Mouse (Mus musculus): ENCODE data around the gene Dedd. TPM values are rescaled to one million over a fixed set of nuclear protein-coding genes. Genes with fewer than 3 reads are reported as not detected.
A peak's percentile ranks its signal among the peaks of the same experiment; 100 is the strongest.
"Not testable (repeated sequence)": the region's sequence is repeated elsewhere in the genome, so short reads cannot be mapped to it uniquely, and the experiment has no call there.

The Dedd gene
- polyA plus RNA-seq, 1 experiment from 2014 or later, result 45.1 TPM

DNA sequence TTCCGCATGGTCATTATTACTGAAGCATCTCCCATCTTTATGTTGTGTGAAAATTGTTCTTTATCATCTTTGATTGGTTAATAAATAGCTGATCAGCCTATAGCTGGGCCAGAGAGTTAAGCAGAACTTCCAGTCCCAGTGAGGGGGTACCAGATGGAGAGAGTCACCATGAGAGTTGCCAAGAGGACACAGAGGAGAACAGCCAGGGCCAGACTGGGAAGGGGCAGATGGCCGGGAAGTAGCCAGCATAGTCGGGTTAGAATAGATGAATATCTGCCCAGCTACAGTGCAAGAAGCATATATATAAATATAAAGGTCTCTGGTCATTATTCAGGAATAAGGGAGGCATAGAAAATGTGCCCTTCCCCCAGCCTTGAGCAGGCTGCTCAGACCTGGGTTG, 30.7 kb upstream of the Dedd start:
- peaks cover 6% of the 10 kb centered on the region; the same call in 1 of the 2 replicates for H3K4me1 ChIP-seq (ENCODE audit: control insufficient read depth, insufficient read depth, low read length)
- H3K4me3 ChIP-seq (ENCODE audit: low read depth, low read length), result no peak overlapping the region
- DNase-seq (ENCODE audit: low spot score, missing footprints) (no peak), ATAC-seq (ENCODE audit: low FRiP score) (no peak)
- H3K27ac ChIP-seq (ENCODE audit: low read depth, low read length), result no peak overlapping the region
- H3K9me3 ChIP-seq (ENCODE audit: control insufficient read depth, low read length), result no peaks in the 10 kb centered on the region
- H3K9ac ChIP-seq (ENCODE audit: low read length), result no peak overlapping the region
- H3K4me2 ChIP-seq, result no peak overlapping the region
- H3K27me3 ChIP-seq (ENCODE audit: control insufficient read depth, insufficient read depth, low read length), result peaks cover 3% of the 10 kb centered on the region
- WGBS, result 74% methylated on average over 3 of the region's 3 CpGs
- no peaks in the 10 kb centered on the region for H3K36me3 ChIP-seq (ENCODE audit: control insufficient read depth, insufficient read depth, low read length)

DNA sequence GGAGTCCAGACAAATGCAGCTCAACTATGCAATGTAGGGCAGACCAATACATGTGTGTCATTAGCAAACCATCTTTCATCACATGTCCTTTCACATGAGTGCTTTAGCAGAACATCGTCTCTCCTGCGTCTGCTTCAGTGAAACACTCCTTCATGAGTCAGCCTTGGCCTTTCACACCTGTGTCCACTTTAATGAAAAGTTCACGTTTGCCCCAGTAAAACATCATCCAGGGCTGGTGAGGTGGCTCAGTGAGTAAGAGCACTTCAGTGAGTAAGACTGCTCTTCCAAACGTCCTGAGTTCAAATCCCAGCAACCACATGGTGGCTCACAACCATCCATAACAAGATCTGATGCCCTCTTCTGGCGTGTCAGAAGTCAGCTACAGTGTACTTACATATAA, 22.8 kb upstream of the Dedd start:
- WGBS, result 73% methylated on average over 5 of the region's 5 CpGs
- DNase-seq (ENCODE audit: low spot score, missing footprints), result peak; percentile 64
- not testable (repeated sequence) for ATAC-seq (ENCODE audit: low FRiP score); H3K4me3 ChIP-seq (ENCODE audit: low read depth, low read length); H3K9ac ChIP-seq (ENCODE audit: low read length); H3K27me3 ChIP-seq (ENCODE audit: control insufficient read depth, insufficient read depth, low read length); H3K36me3 ChIP-seq (ENCODE audit: control insufficient read depth, insufficient read depth, low read length); H3K4me2 ChIP-seq; H3K4me1 ChIP-seq (ENCODE audit: control insufficient read depth, insufficient read depth, low read length); H3K9me3 ChIP-seq (ENCODE audit: control insufficient read depth, low read length); H3K27ac ChIP-seq (ENCODE audit: low read depth, low read length)

DNA sequence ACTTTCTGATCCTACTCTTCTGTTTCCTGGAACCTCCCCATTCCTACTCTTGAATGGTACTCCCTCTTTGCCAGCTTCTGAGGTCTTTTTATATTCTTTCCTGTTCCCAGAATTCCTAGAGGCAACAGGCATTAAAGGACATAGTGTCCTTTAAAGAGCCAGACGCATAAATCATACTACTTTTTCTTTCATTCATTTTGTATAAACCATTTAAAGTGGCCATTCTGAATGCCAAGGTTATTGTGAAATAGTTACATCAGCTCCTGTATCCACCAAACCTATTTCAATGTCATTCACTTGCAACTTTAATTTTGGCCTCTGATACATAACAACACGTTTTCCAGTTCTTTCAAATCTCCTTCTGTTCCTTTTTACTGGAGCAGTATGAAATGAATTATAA, 19.6 kb upstream of the Dedd start:
- ATAC-seq (ENCODE audit: low FRiP score) (no peak), DNase-seq (ENCODE audit: low spot score, missing footprints) (peak; percentile 2)
- H3K9me3 ChIP-seq (ENCODE audit: control insufficient read depth, low read length), result no peaks in the 10 kb centered on the region
- no peak overlapping the region for H3K4me2 ChIP-seq
- H3K27ac ChIP-seq (ENCODE audit: low read depth, low read length), result no peak overlapping the region
- H3K4me3 ChIP-seq (ENCODE audit: low read depth, low read length), result no peak overlapping the region
- H3K27me3 ChIP-seq (ENCODE audit: control insufficient read depth, insufficient read depth, low read length), result no peaks in the 10 kb centered on the region
- H3K4me1 ChIP-seq (ENCODE audit: control insufficient read depth, insufficient read depth, low read length), result no peaks in the 10 kb centered on the region
- H3K9ac ChIP-seq (ENCODE audit: low read length), result no peak overlapping the region
- 72% methylated on average over 2 of the region's 2 CpGs for WGBS
- no peaks in the 10 kb centered on the region for H3K36me3 ChIP-seq (ENCODE audit: control insufficient read depth, insufficient read depth, low read length)

DNA sequence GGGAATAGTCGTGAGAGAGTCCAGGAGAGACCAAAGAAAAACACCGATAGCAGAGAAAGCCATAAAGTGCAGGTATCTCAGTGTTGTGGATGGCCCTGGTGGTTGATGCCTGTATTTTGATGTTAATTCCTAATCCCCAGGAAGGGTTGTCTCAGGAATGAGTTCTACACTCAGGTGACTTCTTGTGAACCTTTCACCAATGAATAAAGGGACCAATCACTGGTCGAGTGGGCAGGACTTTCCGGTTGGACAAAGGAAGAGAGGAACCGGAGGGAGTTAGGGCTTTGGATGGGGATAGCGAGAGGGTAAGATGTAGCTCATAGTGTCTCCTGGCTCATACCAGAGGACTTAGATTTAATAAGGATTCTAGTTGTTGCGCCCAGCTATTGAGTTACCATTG, 9.2 kb upstream of the Dedd start:
- Histone ChIP-seq H3K27ac (ENCODE audit: low read depth, low read length) (no peak overlapping the region), H3K9me3 (ENCODE audit: control insufficient read depth, low read length) (no peaks in the 10 kb centered on the region), H3K4me2 (no peak overlapping the region), H3K36me3 (ENCODE audit: control insufficient read depth, insufficient read depth, low read length) (no peaks in the 10 kb centered on the region), H3K27me3 (ENCODE audit: control insufficient read depth, insufficient read depth, low read length) (no peaks in the 10 kb centered on the region), H3K9ac (ENCODE audit: low read length) (no peak overlapping the region), H3K4me3 (ENCODE audit: low read depth, low read length) (no peak overlapping the region), H3K4me1 (ENCODE audit: control insufficient read depth, insufficient read depth, low read length) (no peaks in the 10 kb centered on the region)
- no peak for ATAC-seq (ENCODE audit: low FRiP score)
- DNase-seq (ENCODE audit: low spot score, missing footprints), result peak; percentile 60
- WGBS, result 12% methylated on average over 7 of the region's 7 CpGs

GRCm38 (mm10) chr1:171320151-171320550, 8.8 kb upstream of the Dedd start:
- no peak overlapping the region for H3K27ac ChIP-seq (ENCODE audit: low read depth, low read length)
- H3K4me2 ChIP-seq, result no peak overlapping the region
- DNase-seq (ENCODE audit: low spot score, missing footprints) (peak; percentile 1), ATAC-seq (ENCODE audit: low FRiP score) (no peak)
- no peak overlapping the region for H3K4me3 ChIP-seq (ENCODE audit: low read depth, low read length)
- H3K9me3 ChIP-seq (ENCODE audit: control insufficient read depth, low read length), result no peaks in the 10 kb centered on the region
- H3K27me3 ChIP-seq (ENCODE audit: control insufficient read depth, insufficient read depth, low read length), result no peaks in the 10 kb centered on the region
- WGBS, result 12% methylated on average over 5 of the region's 5 CpGs
- H3K4me1 ChIP-seq (ENCODE audit: control insufficient read depth, insufficient read depth, low read length), result no peaks in the 10 kb centered on the region
- H3K9ac ChIP-seq (ENCODE audit: low read length), result no peak overlapping the region
- no peaks in the 10 kb centered on the region for H3K36me3 ChIP-seq (ENCODE audit: control insufficient read depth, insufficient read depth, low read length)

- ATAC-seq (ENCODE audit: low FRiP score), result no peak
- no peak overlapping the region for H3K27ac ChIP-seq (ENCODE audit: low read depth, low read length)
These were observed 7.5 kb upstream of the Dedd start for GRCm38 (mm10) chr1:171321415-171321814.

DNA sequence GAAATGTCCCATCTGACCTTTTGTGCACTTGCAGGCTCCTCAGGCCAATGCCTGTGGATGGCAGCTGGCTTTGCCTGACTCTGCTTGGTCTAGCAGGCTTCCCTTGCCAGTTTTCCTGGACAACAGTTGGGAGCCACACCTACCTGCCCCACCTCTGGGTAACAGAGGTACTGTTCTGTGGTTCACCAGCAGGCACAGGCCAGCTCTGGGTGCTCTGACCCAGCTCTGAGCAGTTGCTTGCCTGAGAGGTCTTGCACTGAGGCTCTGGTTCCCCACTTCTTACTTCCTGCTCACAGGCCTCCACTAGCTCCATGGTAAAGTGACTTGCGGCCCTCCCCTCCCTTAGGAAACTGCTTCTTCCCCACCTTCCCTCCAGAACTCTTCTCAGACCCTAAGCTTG, 6.9 kb upstream of the Dedd start:
- WGBS, result 69% methylated on average over 1 of the region's 1 CpGs
- peak; percentile 50; the same call in 1 of the 2 replicates for ATAC-seq (ENCODE audit: low FRiP score)
- no peak overlapping the region for H3K4me2 ChIP-seq

More at GRCm38 (mm10) chr1:171321415-171321814, 7.5 kb upstream of the Dedd start:
- Histone ChIP-seq H3K27me3 (ENCODE audit: control insufficient read depth, insufficient read depth, low read length) (no peaks in the 10 kb centered on the region), H3K9ac (ENCODE audit: low read length) (no peak overlapping the region), H3K9me3 (ENCODE audit: control insufficient read depth, low read length) (no peaks in the 10 kb centered on the region), H3K4me2 (no peak overlapping the region), H3K4me3 (ENCODE audit: low read depth, low read length) (no peak overlapping the region), H3K4me1 (ENCODE audit: control insufficient read depth, insufficient read depth, low read length) (no peaks in the 10 kb centered on the region), H3K36me3 (ENCODE audit: control insufficient read depth, insufficient read depth, low read length) (no peaks in the 10 kb centered on the region)
- DNase-seq (ENCODE audit: low spot score, missing footprints), result no peak

GRCm38 (mm10) chr1:171325571-171325970, 3.4 kb upstream of the Dedd start:
- peaks cover 17% of the 10 kb centered on the region for H3K4me1 ChIP-seq (ENCODE audit: control insufficient read depth, insufficient read depth, low read length)
- no peak overlapping the region for H3K4me2 ChIP-seq
- H3K27me3 ChIP-seq (ENCODE audit: control insufficient read depth, insufficient read depth, low read length), result no peaks in the 10 kb centered on the region
- ATAC-seq (ENCODE audit: low FRiP score) (no peak), DNase-seq (ENCODE audit: low spot score, missing footprints) (no peak)
- no peak overlapping the region for H3K4me3 ChIP-seq (ENCODE audit: low read depth, low read length)
- no peak overlapping the region for H3K9ac ChIP-seq (ENCODE audit: low read length)
- H3K27ac ChIP-seq (ENCODE audit: low read depth, low read length), result no peak overlapping the region
- H3K9me3 ChIP-seq (ENCODE audit: control insufficient read depth, low read length), result no peaks in the 10 kb centered on the region
- 85% methylated on average over 2 of the region's 2 CpGs for WGBS
- H3K36me3 ChIP-seq (ENCODE audit: control insufficient read depth, insufficient read depth, low read length), result no peaks in the 10 kb centered on the region

More for the DNA sequence above, 6.9 kb upstream of the Dedd start:
- Histone ChIP-seq H3K4me1 (ENCODE audit: control insufficient read depth, insufficient read depth, low read length) (no peaks in the 10 kb centered on the region; the same call in 1 of the 2 replicates), H3K9ac (ENCODE audit: low read length) (no peak overlapping the region), H3K4me3 (ENCODE audit: low read depth, low read length) (no peak overlapping the region), H3K27ac (ENCODE audit: low read depth, low read length) (no peak overlapping the region), H3K36me3 (ENCODE audit: control insufficient read depth, insufficient read depth, low read length) (no peaks in the 10 kb centered on the region), H3K9me3 (ENCODE audit: control insufficient read depth, low read length) (no peaks in the 10 kb centered on the region), H3K27me3 (ENCODE audit: control insufficient read depth, insufficient read depth, low read length) (no peaks in the 10 kb centered on the region)
- DNase-seq (ENCODE audit: low spot score, missing footprints), result no peak

DNA sequence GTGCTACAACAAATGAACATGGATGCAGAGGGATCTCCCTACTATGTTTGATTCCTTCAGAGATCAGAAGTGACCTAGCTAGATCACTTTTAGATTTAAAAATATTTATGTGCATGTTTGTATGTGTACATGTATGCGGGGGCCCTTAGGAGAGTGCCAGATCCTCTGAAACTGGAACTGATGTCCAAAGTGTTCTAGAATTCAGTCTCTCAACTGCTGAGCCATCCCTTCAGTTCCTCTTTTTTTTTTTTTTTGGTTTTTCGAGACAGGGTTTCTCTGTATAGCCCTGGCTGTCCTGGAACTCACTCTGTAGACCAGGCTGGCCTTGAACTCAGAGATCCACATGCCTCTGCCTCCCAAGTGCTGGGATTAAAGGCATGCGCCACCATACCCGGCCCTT, 2.4 kb upstream of the Dedd start:
- H3K4me3 ChIP-seq (ENCODE audit: low read depth, low read length); H3K36me3 ChIP-seq (ENCODE audit: control insufficient read depth, insufficient read depth, low read length); H3K9me3 ChIP-seq (ENCODE audit: control insufficient read depth, low read length); H3K9ac ChIP-seq (ENCODE audit: low read length); H3K27me3 ChIP-seq (ENCODE audit: control insufficient read depth, insufficient read depth, low read length); ATAC-seq (ENCODE audit: low FRiP score); H3K4me2 ChIP-seq; DNase-seq (ENCODE audit: low spot score, missing footprints); H3K27ac ChIP-seq (ENCODE audit: low read depth, low read length): not testable (repeated sequence)
- 95% methylated on average over 4 of the region's 4 CpGs for WGBS
- H3K4me1 ChIP-seq (ENCODE audit: control insufficient read depth, insufficient read depth, low read length), result peaks cover 24% of the 10 kb centered on the region

DNA sequence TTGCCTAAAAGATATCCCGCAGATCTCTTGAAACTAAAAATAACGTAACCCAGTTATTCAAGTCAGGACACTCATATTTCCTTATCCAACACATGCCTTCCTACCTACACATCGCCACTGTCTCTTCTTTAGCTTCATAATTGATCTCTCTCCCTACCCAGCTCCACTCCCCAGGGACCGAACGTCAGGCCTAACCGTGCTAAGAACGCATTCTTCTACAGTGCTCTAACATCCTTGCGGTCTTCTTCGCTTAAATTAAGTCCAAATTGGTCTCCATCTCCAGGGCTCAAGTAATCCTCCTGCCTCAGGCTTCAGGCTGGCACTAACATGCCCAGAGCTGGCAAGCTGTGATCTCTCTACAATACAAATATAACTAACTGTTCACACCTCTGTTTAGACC, 701 bp upstream of the Dedd start:
- Histone ChIP-seq H3K9ac (ENCODE audit: low read length) (peak overlapping the region; percentile 92), H3K36me3 (ENCODE audit: control insufficient read depth, insufficient read depth, low read length) (no peaks in the 10 kb centered on the region), H3K9me3 (ENCODE audit: control insufficient read depth, low read length) (no peaks in the 10 kb centered on the region), H3K27me3 (ENCODE audit: control insufficient read depth, insufficient read depth, low read length) (no peaks in the 10 kb centered on the region), H3K27ac (ENCODE audit: low read depth, low read length) (peak overlapping the region; percentile 99), H3K4me2 (peak overlapping the region; percentile 77), H3K4me1 (ENCODE audit: control insufficient read depth, insufficient read depth, low read length) (peaks cover 24% of the 10 kb centered on the region), H3K4me3 (ENCODE audit: low read depth, low read length) (peak overlapping the region; percentile 82)
- 43% methylated on average over 9 of the region's 9 CpGs for WGBS
- ATAC-seq (ENCODE audit: low FRiP score) (no peak), DNase-seq (ENCODE audit: low spot score, missing footprints) (no peak)
